Mouse (Mus musculus): Measurements from ENCODE around the gene Hoxc9. TPM values are rescaled to one million over a fixed set of nuclear protein-coding genes. Genes with fewer than 3 reads are reported as not detected.
A peak's percentile ranks its signal among the peaks of the same experiment; 100 is the strongest.

The Hoxc9 gene
- polyA plus RNA-seq, 1 experiment = 0.22 TPM

- peaks cover 34% of the 10 kb centered on the region for H3K27me3 ChIP-seq (ENCODE audit: control insufficient read depth, insufficient read depth, low read length)
- H3K4me1 ChIP-seq (ENCODE audit: control insufficient read depth, insufficient read depth, insufficient read length, low read length) = no peaks in the 10 kb centered on the region
- H3K27ac ChIP-seq (ENCODE audit: insufficient read depth, low read depth, low read length) = peak overlapping the region; percentile 55; the same call in 1 of the 2 replicates
- TF ChIP-seq CTCF (IDR thresholded peaks at IDR 0.05; ENCODE audit: extremely low read depth, insufficient read length, insufficient replicate concordance, low read depth, low read length) (no peak), POLR2A (IDR thresholded peaks at IDR 0.05; ENCODE audit: low read depth, low read length) (no peak)
- 22% methylated on average over 43 of the region's 43 CpGs for WGBS
- peak overlapping the region; percentile 38 for H3K4me3 ChIP-seq (ENCODE audit: low read depth, low read length)
- H3K36me3 ChIP-seq (ENCODE audit: control insufficient read depth, insufficient read depth, low read length) = no peaks in the 10 kb centered on the region
Observed at GRCm38 (mm10) chr15:103027266-103028235, 51.3 kb downstream of the Hoxc9 start.

GRCm38 (mm10) chr15:103028916-103029512 lies 52.8 kb downstream of the Hoxc9 start:
- Histone ChIP-seq H3K4me3 (ENCODE audit: low read depth, low read length) (no peak overlapping the region), H3K27ac (ENCODE audit: insufficient read depth, low read depth, low read length) (no peak overlapping the region), H3K27me3 (ENCODE audit: control insufficient read depth, insufficient read depth, low read length) (peaks cover 38% of the 10 kb centered on the region), H3K36me3 (ENCODE audit: control insufficient read depth, insufficient read depth, low read length) (no peaks in the 10 kb centered on the region), H3K4me1 (ENCODE audit: control insufficient read depth, insufficient read depth, insufficient read length, low read length) (no peaks in the 10 kb centered on the region)
- 49% methylated on average over 9 of the region's 9 CpGs for WGBS
- TF ChIP-seq CTCF (IDR thresholded peaks at IDR 0.05; ENCODE audit: extremely low read depth, insufficient read length, insufficient replicate concordance, low read depth, low read length) = no peak
- TF ChIP-seq POLR2A (IDR thresholded peaks at IDR 0.05; ENCODE audit: low read depth, low read length) = no peak

- 51% methylated on average over 8 of the region's 8 CpGs for WGBS
- Histone ChIP-seq H3K27ac (ENCODE audit: insufficient read depth, low read depth, low read length) (no peak overlapping the region; the same call in 1 of the 2 replicates), H3K27me3 (ENCODE audit: control insufficient read depth, insufficient read depth, low read length) (peaks cover 46% of the 10 kb centered on the region), H3K4me3 (ENCODE audit: low read depth, low read length) (no peak overlapping the region), H3K4me1 (ENCODE audit: control insufficient read depth, insufficient read depth, insufficient read length, low read length) (0 out of 2 replicates have a peak, but pooled peaks cover 2% of the 10 kb centered on the region), H3K36me3 (ENCODE audit: control insufficient read depth, insufficient read depth, low read length) (no peaks in the 10 kb centered on the region)
- no peak for TF ChIP-seq CTCF (IDR thresholded peaks at IDR 0.05; ENCODE audit: extremely low read depth, insufficient read length, insufficient replicate concordance, low read depth, low read length)
- TF ChIP-seq POLR2A (IDR thresholded peaks at IDR 0.05; ENCODE audit: low read depth, low read length) = no peak
Observed at GRCm38 (mm10) chr15:103030142-103030541, 53.9 kb downstream of the Hoxc9 start.

- 0 out of 2 replicates have a peak, but pooled peaks cover 2% of the 10 kb centered on the region for H3K4me1 ChIP-seq (ENCODE audit: control insufficient read depth, insufficient read depth, insufficient read length, low read length)
- 0 out of 2 replicates have a peak overlapping the region, but pooled peaks have one; percentile 10 for H3K27ac ChIP-seq (ENCODE audit: insufficient read depth, low read depth, low read length)
- 0% methylated on average over 2 of the region's 3 CpGs for WGBS
- peaks cover 43% of the 10 kb centered on the region for H3K27me3 ChIP-seq (ENCODE audit: control insufficient read depth, insufficient read depth, low read length)
- no peak for TF ChIP-seq CTCF (IDR thresholded peaks at IDR 0.05; ENCODE audit: extremely low read depth, insufficient read length, insufficient replicate concordance, low read depth, low read length)
- no peak for TF ChIP-seq POLR2A (IDR thresholded peaks at IDR 0.05; ENCODE audit: low read depth, low read length)
- no peaks in the 10 kb centered on the region for H3K36me3 ChIP-seq (ENCODE audit: control insufficient read depth, insufficient read depth, low read length)
- no peak overlapping the region for H3K4me3 ChIP-seq (ENCODE audit: low read depth, low read length)
Observed at GRCm38 (mm10) chr15:103032167-103032566, 55.9 kb downstream of the Hoxc9 start.

GRCm38 (mm10) chr15:103032646-103033575 lies 56.7 kb downstream of the Hoxc9 start:
- 0 out of 2 replicates have a peak, but pooled peaks cover 2% of the 10 kb centered on the region for H3K4me1 ChIP-seq (ENCODE audit: control insufficient read depth, insufficient read depth, insufficient read length, low read length)
- no peaks in the 10 kb centered on the region for H3K36me3 ChIP-seq (ENCODE audit: control insufficient read depth, insufficient read depth, low read length)
- WGBS = 3% methylated on average over 26 of the region's 26 CpGs
- no peak overlapping the region; the same call in 1 of the 2 replicates for H3K27ac ChIP-seq (ENCODE audit: insufficient read depth, low read depth, low read length)
- no peak overlapping the region for H3K4me3 ChIP-seq (ENCODE audit: low read depth, low read length)
- peaks cover 38% of the 10 kb centered on the region for H3K27me3 ChIP-seq (ENCODE audit: control insufficient read depth, insufficient read depth, low read length)
- no peak for TF ChIP-seq POLR2A (IDR thresholded peaks at IDR 0.05; ENCODE audit: low read depth, low read length)
- TF ChIP-seq CTCF (IDR thresholded peaks at IDR 0.05; ENCODE audit: extremely low read depth, insufficient read length, insufficient replicate concordance, low read depth, low read length) = no peak

GRCm38 (mm10) chr15:103034043-103034806 lies 58.0 kb downstream of the Hoxc9 start:
- peak overlapping the region; percentile 64 for H3K4me3 ChIP-seq (ENCODE audit: low read depth, low read length)
- 0 out of 2 replicates have a peak, but pooled peaks cover 2% of the 10 kb centered on the region for H3K4me1 ChIP-seq (ENCODE audit: control insufficient read depth, insufficient read depth, insufficient read length, low read length)
- WGBS = 5% methylated on average over 24 of the region's 24 CpGs
- peaks cover 32% of the 10 kb centered on the region for H3K27me3 ChIP-seq (ENCODE audit: control insufficient read depth, insufficient read depth, low read length)
- no peak for TF ChIP-seq POLR2A (IDR thresholded peaks at IDR 0.05; ENCODE audit: low read depth, low read length)
- no peak for TF ChIP-seq CTCF (IDR thresholded peaks at IDR 0.05; ENCODE audit: extremely low read depth, insufficient read length, insufficient replicate concordance, low read depth, low read length)
- H3K27ac ChIP-seq (ENCODE audit: insufficient read depth, low read depth, low read length) = peak overlapping the region; percentile 56
- H3K36me3 ChIP-seq (ENCODE audit: control insufficient read depth, insufficient read depth, low read length) = no peaks in the 10 kb centered on the region

Other genes starting within 250 kb of the Hoxc9 start
- not detected in 2 replicates for gene Hoxc13, start 55.3 kb upstream of the Hoxc9 start, polyA plus RNA-seq (2012; rRNA removed)
- gene Hoxc12, start 39.7 kb upstream of the Hoxc9 start, polyA plus RNA-seq (2012; rRNA removed) = not detected in 2 replicates
- not detected in 2 replicates for gene Hoxc11, start 22.0 kb upstream of the Hoxc9 start, polyA plus RNA-seq (2012; rRNA removed)
- not detected in 2 replicates for gene Hoxc10, start 9.6 kb upstream of the Hoxc9 start, polyA plus RNA-seq (2012; rRNA removed)
- gene Hoxc5, start 9.0 kb upstream of the Hoxc9 start, polyA plus RNA-seq (2012; rRNA removed) = 0.28 and 1.7 TPM in 2 replicates
- 1.8 TPM in 1 of 2 replicates, not detected in the other for gene Hoxc8, start 14.2 kb downstream of the Hoxc9 start, polyA plus RNA-seq (2012; rRNA removed)
- 0.05 and 5.0 TPM in 2 replicates for gene Hoxc6, start 21.8 kb downstream of the Hoxc9 start, polyA plus RNA-seq (2012; rRNA removed)
- 0.38 and 2.1 TPM in 2 replicates for gene Hoxc4, start 42.5 kb downstream of the Hoxc9 start, polyA plus RNA-seq (2012; rRNA removed)
- gene Smug1, start 190.7 kb downstream of the Hoxc9 start, polyA plus RNA-seq (2012; rRNA removed) = 9.1 and 9.8 TPM in 2 replicates

Data from small intestine, adult 2 months (tissue).